Mouse (Mus musculus) neural tube, embryonic 11.5 days (tissue): ENCODE results near the gene Mrps34. TPM values are rescaled to one million over a fixed set of nuclear protein-coding genes. Genes with fewer than 3 reads are reported as not detected.

ENCODE experiments used
- ATAC-seq: fragments of 200-750 bp; cut with Nextera tagmentation; 2 replicates; pipeline ENCODE4 v1.8.0; 2017; ENCODE audit warnings: moderate number of reproducible peaks, mild to moderate bottlenecking, moderate TSS enrichment, moderate library complexity; ENCODE audit not compliant: insufficient read depth, low FRiP score, low TSS enrichment
- DNase-seq: peaks from one replicate; pipeline ENCODE4 v3.0.0-alpha.2; 2015; ENCODE audit warnings: low spot score
- H3K27ac ChIP-seq: fragments of 300-500 bp; sonication (generic); 2 replicates; pipeline ENCODE4 v1.5.1; 2014; ENCODE audit warnings: low read depth, mild to moderate bottlenecking, low read length
- H3K27me3 ChIP-seq: fragments of 300-500 bp; sonication (generic); 2 replicates; pipeline ENCODE4 v1.6.1; 2014; ENCODE audit warnings: mild to moderate bottlenecking, low read length, mixed read lengths; ENCODE audit not compliant: control insufficient read depth, insufficient read depth
- H3K36me3 ChIP-seq: fragments of 300-500 bp; sonication (generic); 2 replicates; pipeline ENCODE4 v1.6.1; 2014; ENCODE audit warnings: mild to moderate bottlenecking, low read length, moderate library complexity, mixed read lengths; ENCODE audit not compliant: control insufficient read depth, insufficient read depth
- H3K4me1 ChIP-seq: fragments of 300-500 bp; sonication (generic); 2 replicates; pipeline ENCODE4 v1.6.1; 2014; ENCODE audit warnings: low read length, mixed read lengths; ENCODE audit not compliant: control insufficient read depth, insufficient read depth
- H3K4me2 ChIP-seq: fragments of 300-500 bp; sonication (generic); 2 replicates; pipeline ENCODE4 v1.6.1; 2014; ENCODE audit warnings: low read depth, mild to moderate bottlenecking, moderate library complexity
- H3K4me3 ChIP-seq: fragments of 300-500 bp; sonication (generic); 2 replicates; pipeline ENCODE4 v1.5.1; 2014; ENCODE audit warnings: low read depth, low read length
- H3K9ac ChIP-seq: fragments of 300-500 bp; sonication (generic); 2 replicates; pipeline ENCODE4 v1.6.1; 2014; ENCODE audit warnings: mild to moderate bottlenecking, low read length
- H3K9me3 ChIP-seq: fragments of 300-500 bp; sonication (generic); 2 replicates; pipeline ENCODE4 v1.6.1; 2016; ENCODE audit warnings: low read length; ENCODE audit not compliant: control insufficient read depth
- WGBS: fragments of 180-500 bp; shearing (Covaris S2); extraction: QIAGEN DNeasy Blood & Tissue Kit; methylation state at CpG from one replicate; pipeline ENCODE4 v1.1.7; 2014; 5-methylcytosine and 5-hydroxymethylcytosine counted together
- polyA plus RNA-seq: library from polyadenylated mRNA; unstranded; fragments of >200 nt; fragmentation: Nextera tagmentation; extraction: Ambion mirVana; gene quantifications from 2 replicates; pipeline ENCODE4 v1.2.1, GENCODE M21; 2014

The Mrps34 gene
- 75.3 and 81.6 TPM in 2 replicates for polyA plus RNA-seq

- H3K27me3 ChIP-seq: no peaks in the 10 kb centered on the region
- peak; percentile 90 for DNase-seq
- peak within 1 kb of the TSS; percentile 67 for H3K27ac ChIP-seq
- peak within 1 kb of the TSS; percentile 99 for H3K4me2 ChIP-seq
- no peaks in the 10 kb centered on the region for H3K9me3 ChIP-seq
- WGBS: under 1% methylated on average over 62 of the region's 62 CpGs
- H3K4me1 ChIP-seq: peaks cover 24% of the 10 kb centered on the region
- peaks cover 25% of the 10 kb centered on the region for H3K36me3 ChIP-seq
- peak within 1 kb of the TSS; percentile 87 for H3K9ac ChIP-seq
- peak; percentile 49; the same call in 1 of the 2 replicates for ATAC-seq
- H3K4me3 ChIP-seq: peak within 1 kb of the TSS; percentile 88
Measured at GRCm38 (mm10) chr17:24894995-24895547, at the start of gene Mrps34, which contains the start of gene Eme2. Gene Mrps34, plus strand, starts transcription at chr17:24895116. Gene Eme2, minus strand, starts transcription at chr17:24895087.

GRCm38 (mm10) chr17:24847386-24847785, 47.5 kb upstream of the Mrps34 start:
- WGBS: 89% methylated on average over 1 of the region's 1 CpGs
- Histone ChIP-seq H3K27ac (no peak overlapping the region), H3K4me3 (no peak overlapping the region), H3K4me1 (peaks cover 2% of the 10 kb centered on the region; the same call in 1 of the 2 replicates), H3K4me2 (no peak overlapping the region), H3K36me3 (no peaks in the 10 kb centered on the region), H3K9ac (no peak overlapping the region), H3K27me3 (no peaks in the 10 kb centered on the region), H3K9me3 (no peaks in the 10 kb centered on the region)
- no peak for ATAC-seq
- no peak for DNase-seq

DNA sequence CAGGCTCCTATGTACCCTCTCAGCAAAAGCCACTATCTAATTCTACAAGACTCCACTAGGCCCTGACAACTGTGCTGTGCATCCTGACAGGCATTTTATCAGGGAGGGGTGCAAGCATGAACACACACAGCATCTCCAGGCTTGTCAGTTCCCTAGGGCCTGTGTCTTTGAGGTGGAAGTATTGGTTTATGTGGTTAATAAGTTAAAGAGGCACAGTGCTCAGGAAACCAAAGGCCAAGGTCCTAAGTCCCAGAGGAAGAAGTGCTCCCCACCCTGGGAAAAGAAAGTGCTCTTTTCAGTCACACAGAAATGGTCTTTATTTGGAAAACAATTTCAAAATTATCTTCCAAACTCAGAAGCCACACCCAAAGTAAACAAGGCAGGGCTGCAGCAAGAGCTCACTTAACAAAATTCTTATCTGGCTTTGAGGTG, 46.3 kb upstream of the Mrps34 start:
- peaks cover 2% of the 10 kb centered on the region; the same call in 1 of the 2 replicates for H3K4me1 ChIP-seq
- ATAC-seq: no peak
- no peak overlapping the region for H3K9ac ChIP-seq
- H3K27me3 ChIP-seq: no peaks in the 10 kb centered on the region
- H3K36me3 ChIP-seq: no peaks in the 10 kb centered on the region
- no peak overlapping the region for H3K4me3 ChIP-seq
- DNase-seq: no peak
- H3K9me3 ChIP-seq: no peaks in the 10 kb centered on the region
- H3K4me2 ChIP-seq: peak overlapping the region; percentile 81; the same call in 1 of the 2 replicates
- H3K27ac ChIP-seq: no peak overlapping the region

DNA sequence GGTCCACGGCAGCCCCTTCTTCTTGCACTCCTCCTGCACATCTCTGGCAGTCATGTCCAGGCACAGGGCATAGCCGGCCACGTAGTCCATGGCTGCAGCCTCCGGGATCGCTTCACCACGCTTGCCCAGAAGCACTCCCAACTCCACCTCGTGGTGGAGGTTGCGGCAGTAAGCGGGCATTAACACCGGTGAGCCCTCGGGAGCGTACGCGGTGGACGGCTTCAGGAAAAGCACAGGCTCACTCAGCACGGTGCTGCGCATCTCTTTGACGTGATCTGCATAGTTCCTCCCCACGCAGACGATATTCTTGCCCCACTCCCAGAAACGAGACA, 45.2 kb upstream of the Mrps34 start:
- H3K27me3 ChIP-seq: no peaks in the 10 kb centered on the region
- H3K27ac ChIP-seq: peak overlapping the region; percentile 83
- DNase-seq: no peak
- H3K9ac ChIP-seq: peak overlapping the region; percentile 78
- no peaks in the 10 kb centered on the region for H3K36me3 ChIP-seq
- peaks cover 2% of the 10 kb centered on the region; the same call in 1 of the 2 replicates for H3K4me1 ChIP-seq
- H3K9me3 ChIP-seq: no peaks in the 10 kb centered on the region
- peak overlapping the region; percentile 64 for H3K4me3 ChIP-seq
- H3K4me2 ChIP-seq: peak overlapping the region; percentile 81
- peak; percentile 51; the same call in 1 of the 2 replicates for ATAC-seq
- WGBS: under 1% methylated on average over 21 of the region's 21 CpGs

DNA sequence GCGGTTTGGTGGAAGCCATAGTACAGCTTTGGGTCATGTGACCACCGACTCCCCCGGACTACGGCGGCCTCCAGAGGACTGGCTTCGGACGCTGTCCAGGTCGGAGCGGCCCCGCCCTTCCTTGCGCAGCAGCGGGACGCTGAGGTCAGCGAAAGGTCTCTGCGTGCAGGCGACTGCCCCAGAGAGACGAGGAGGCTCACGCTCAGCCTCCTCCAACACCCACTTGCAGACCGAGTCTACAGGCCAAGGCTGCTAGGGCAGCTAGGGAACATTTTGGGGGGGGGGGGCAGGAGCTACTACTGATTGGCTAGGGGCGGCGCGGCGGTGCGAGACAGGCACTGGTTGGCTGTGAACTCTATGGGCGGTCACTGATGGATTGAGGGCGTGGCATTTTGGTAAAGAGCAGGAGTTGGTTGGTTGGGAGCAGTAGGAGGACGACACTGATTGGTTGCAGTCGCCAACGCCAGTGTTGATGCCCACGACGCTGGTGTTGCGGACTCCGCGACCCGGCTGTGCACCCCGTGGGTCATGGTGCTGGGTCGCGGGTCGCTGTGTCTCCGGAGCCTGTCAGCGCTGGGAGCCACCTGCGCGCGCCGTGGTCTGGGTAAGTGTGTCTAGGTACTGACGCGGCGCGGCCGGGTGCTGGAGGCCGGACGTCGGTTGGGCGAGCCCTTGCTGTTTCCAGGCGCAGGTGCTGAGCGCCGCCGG, 44.7 kb upstream of the Mrps34 start, which contains the start of gene Fahd1:
Fahd1 (minus strand) TSS at position 300 of the 708 bp plus-strand sequence.
- no peaks in the 10 kb centered on the region for H3K9me3 ChIP-seq
- WGBS: under 1% methylated on average over 58 of the region's 58 CpGs
- ATAC-seq (peak; percentile 100), DNase-seq (peak; percentile 94)
- no peaks in the 10 kb centered on the region for H3K36me3 ChIP-seq
- peaks cover 2% of the 10 kb centered on the region; the same call in 1 of the 2 replicates for H3K4me1 ChIP-seq
- H3K9ac ChIP-seq: peak within 1 kb of the TSS; percentile 78
- peak within 1 kb of the TSS; percentile 81 for H3K4me2 ChIP-seq
- H3K27ac ChIP-seq: peak within 1 kb of the TSS; percentile 83
- peak within 1 kb of the TSS; percentile 64 for H3K4me3 ChIP-seq
- H3K27me3 ChIP-seq: no peaks in the 10 kb centered on the region

- no peaks in the 10 kb centered on the region for H3K27me3 ChIP-seq
- WGBS: 2% methylated on average over 20 of the region's 20 CpGs
- H3K4me1 ChIP-seq: peaks cover 2% of the 10 kb centered on the region; the same call in 1 of the 2 replicates
- no peak for ATAC-seq
- peak overlapping the region; percentile 64 for H3K4me3 ChIP-seq
- no peak for DNase-seq
- H3K27ac ChIP-seq: peak overlapping the region; percentile 40; the same call in 1 of the 2 replicates
- peak overlapping the region; percentile 57 for H3K9ac ChIP-seq
- H3K36me3 ChIP-seq: no peaks in the 10 kb centered on the region
- no peaks in the 10 kb centered on the region for H3K9me3 ChIP-seq
- H3K4me2 ChIP-seq: peak overlapping the region; percentile 81
Measured at GRCm38 (mm10) chr17:24850773-24851127, 44.2 kb upstream of the Mrps34 start.

DNA sequence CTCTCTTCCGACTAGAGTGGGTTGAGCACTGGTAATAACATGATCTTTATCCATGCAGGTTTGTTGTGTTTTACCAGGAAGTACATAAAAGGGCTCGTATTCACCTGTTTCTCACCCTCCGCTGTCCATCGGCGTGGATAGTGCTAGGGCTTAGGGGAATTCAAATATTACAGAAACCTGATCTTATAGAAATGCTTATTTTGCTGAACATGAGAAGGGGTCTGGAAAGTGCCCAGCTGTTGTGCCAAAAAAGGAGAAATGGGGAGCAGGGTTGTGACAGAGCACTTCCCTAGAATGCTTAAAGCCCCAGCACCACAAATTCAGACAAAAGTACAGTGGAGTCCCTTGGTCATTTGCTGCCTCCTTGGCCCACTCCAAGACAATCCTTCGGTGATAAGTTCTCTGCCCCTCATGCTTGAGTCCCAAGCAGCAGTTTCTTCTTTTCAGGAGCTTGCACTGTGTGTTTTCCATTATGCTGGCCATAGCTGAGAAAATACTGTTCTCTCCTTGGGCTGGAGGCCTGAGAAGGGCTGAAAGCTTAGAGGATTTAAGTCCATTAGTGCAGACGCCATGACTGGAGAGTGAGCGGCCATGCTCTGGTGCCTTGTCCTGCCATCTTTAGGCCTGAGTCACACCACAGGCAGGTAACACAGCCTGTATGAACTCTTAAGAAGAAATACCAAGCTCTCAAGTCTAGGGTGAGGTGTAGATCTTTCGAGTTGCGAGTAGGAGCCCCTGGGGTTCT, 43.4 kb upstream of the Mrps34 start:
- Histone ChIP-seq H3K4me1 (peaks cover 2% of the 10 kb centered on the region; the same call in 1 of the 2 replicates), H3K4me2 (peak overlapping the region; percentile 81), H3K9ac (no peak overlapping the region), H3K27ac (no peak overlapping the region), H3K9me3 (no peaks in the 10 kb centered on the region), H3K4me3 (peak overlapping the region; percentile 64; the same call in 1 of the 2 replicates), H3K27me3 (no peaks in the 10 kb centered on the region), H3K36me3 (no peaks in the 10 kb centered on the region)
- DNase-seq (no peak), ATAC-seq (no peak)
- WGBS: 87% methylated on average over 10 of the region's 10 CpGs

- no peak overlapping the region for H3K4me3 ChIP-seq
- H3K4me2 ChIP-seq: no peak overlapping the region
- no peaks in the 10 kb centered on the region for H3K27me3 ChIP-seq
- no peak for DNase-seq
- H3K9ac ChIP-seq: no peak overlapping the region
- 89% methylated on average over 3 of the region's 3 CpGs for WGBS
- no peaks in the 10 kb centered on the region for H3K4me1 ChIP-seq
- no peaks in the 10 kb centered on the region for H3K36me3 ChIP-seq
- ATAC-seq: no peak
- no peaks in the 10 kb centered on the region for H3K9me3 ChIP-seq
- H3K27ac ChIP-seq: no peak overlapping the region
Measured at GRCm38 (mm10) chr17:24855838-24856464, 39.0 kb upstream of the Mrps34 start.
